Mouse (Mus musculus): Measurements from ENCODE around the gene Dcaf11. TPM values are rescaled to one million over a fixed set of nuclear protein-coding genes. Genes with fewer than 3 reads are reported as not detected.

The Dcaf11 gene
- total and polyA plus RNA-seq, 2 experiments from 2014 or later, result 94.1 to 97.9 TPM

DNA sequence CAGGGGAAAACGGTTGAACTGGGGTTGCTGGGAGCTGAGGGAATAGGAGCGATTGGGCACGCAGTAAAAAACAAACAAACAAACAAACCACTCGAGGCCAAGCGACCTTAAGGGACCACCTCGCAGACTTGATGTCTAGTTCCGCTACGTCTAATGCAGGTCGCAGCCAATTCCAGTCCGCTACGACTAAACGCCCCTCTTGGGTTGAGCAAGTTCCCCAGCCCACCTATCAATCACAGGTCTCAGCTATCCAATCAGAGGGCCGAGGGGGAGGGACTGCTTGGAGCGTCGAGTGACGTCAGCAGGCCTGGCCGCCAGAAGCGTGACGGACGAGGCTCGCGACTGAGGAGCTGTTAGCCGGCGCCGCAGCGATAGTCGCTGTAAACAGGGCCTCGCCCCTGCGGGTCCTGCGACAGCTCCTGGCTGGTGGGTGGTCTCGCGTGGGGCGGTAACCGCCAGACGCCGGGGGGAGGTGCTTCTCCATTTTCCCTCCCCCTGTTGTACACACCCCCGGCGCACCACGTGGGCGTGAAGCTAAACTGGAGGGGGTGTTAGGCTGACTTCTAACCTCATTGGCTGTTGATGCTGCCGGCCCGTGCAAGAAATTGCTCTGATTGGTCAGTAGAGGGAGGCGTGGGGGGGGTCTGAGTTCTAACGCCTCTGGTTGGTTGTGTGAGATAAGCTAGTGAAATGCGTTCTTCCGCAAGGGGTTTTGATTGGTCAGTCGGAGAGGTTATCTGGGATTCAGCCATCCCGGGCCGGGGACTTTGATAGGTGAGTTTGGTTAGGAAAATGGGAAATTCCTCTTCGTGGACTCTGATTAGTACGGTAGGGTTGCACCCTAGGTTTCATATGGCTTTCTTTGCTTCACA lies 632 bp downstream of the Dcaf11 start, which contains the start of gene A730061H03Rik:
Gene A730061H03Rik, minus strand, starts transcription at position 205 of the 872 bp plus-strand sequence.
- H3K27ac ChIP-seq, result peak within 1 kb of the TSS; percentile 99
- H3K9ac ChIP-seq (replicated peaks; ENCODE audit: low read length), result peak within 1 kb of the TSS; percentile 67
- DNase-seq (ENCODE audit: low spot score) (peak; percentile 99), ATAC-seq (peak; percentile 97)
- peak within 1 kb of the TSS; percentile 60 for H3K4me3 ChIP-seq (ENCODE audit: low read length)
- H3K4me1 ChIP-seq (ENCODE audit: insufficient read depth, low read length), result peaks cover 15% of the 10 kb centered on the region
- peak; percentile 36 for TF ChIP-seq CTCF (IDR thresholded peaks at IDR 0.05; ENCODE audit: low read depth)
- peaks cover 17% of the 10 kb centered on the region for H3K36me3 ChIP-seq (ENCODE audit: insufficient read depth, low read length)
- no peaks in the 10 kb centered on the region for H3K27me3 ChIP-seq (ENCODE audit: insufficient read depth, low read length)
- under 1% methylated on average over 51 of the region's 51 CpGs for WGBS
- H3K4me2 ChIP-seq (ENCODE audit: low read depth, low read length), result peak within 1 kb of the TSS; percentile 97
- H3K9me3 ChIP-seq (ENCODE audit: low read length), result no peaks in the 10 kb centered on the region

DNA sequence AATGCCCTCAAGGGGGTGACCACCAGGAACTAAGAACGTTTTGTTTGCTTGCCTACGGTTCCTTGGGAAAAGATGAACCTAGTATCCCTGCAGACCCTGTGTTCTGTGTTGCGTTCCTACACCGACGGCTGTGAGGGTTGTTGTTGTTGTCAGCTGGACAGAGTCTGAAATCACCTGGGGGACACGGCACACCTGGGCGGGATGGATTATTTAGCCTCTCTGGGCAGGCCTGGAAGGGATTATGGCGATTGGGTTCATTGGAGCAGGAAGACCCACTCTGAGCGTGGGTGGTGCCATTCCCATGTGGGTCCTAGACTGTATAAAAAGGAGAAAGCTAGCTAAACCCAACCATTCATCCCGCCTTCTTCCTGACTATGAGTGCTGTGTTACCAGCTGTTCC lies 2.1 kb downstream of the Dcaf11 start:
- no peak for ATAC-seq
- 88% methylated on average over 10 of the region's 10 CpGs for WGBS
- H3K9ac ChIP-seq (replicated peaks; ENCODE audit: low read length), result peak overlapping the region; percentile 64; the same call in 1 of the 2 replicates

DNA sequence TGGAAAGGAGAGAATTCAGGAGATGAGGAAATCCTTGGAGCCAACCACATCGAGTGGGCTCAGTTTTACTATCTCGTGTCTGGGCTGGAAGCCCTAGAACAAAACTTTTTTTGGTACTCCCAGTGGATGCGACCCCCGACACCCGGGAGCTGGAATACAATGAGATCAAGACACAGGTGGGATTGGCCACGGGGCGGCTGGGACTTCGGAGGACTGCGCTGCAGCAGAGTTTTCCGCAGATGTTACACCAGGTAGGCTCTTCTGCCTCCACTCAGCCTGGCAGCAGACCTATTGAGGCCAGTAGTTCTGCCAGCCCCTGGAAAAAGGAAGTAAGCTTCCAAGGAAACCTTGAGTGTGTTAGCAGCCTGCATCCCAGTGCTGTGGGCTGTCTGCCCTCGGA lies 3.4 kb downstream of the Dcaf11 start:
- no peak overlapping the region for H3K9ac ChIP-seq (replicated peaks; ENCODE audit: low read length)
- ATAC-seq (no peak), DNase-seq (ENCODE audit: low spot score) (no peak)
- no peaks in the 10 kb centered on the region for H3K9me3 ChIP-seq (ENCODE audit: low read length)
- no peaks in the 10 kb centered on the region for H3K27me3 ChIP-seq (ENCODE audit: insufficient read depth, low read length)
- peaks cover 15% of the 10 kb centered on the region for H3K4me1 ChIP-seq (ENCODE audit: insufficient read depth, low read length)
- no peak overlapping the region for H3K4me2 ChIP-seq (ENCODE audit: low read depth, low read length)
- no peak overlapping the region for H3K27ac ChIP-seq
- peaks cover 45% of the 10 kb centered on the region for H3K36me3 ChIP-seq (ENCODE audit: insufficient read depth, low read length)
- no peak overlapping the region for H3K4me3 ChIP-seq (ENCODE audit: low read length)
- no peak for TF ChIP-seq CTCF (IDR thresholded peaks at IDR 0.05; ENCODE audit: low read depth)
- WGBS, result 92% methylated on average over 11 of the region's 11 CpGs

More for the DNA sequence above, 2.1 kb downstream of the Dcaf11 start:
- Histone ChIP-seq H3K36me3 (ENCODE audit: insufficient read depth, low read length) (peaks cover 31% of the 10 kb centered on the region), H3K4me1 (ENCODE audit: insufficient read depth, low read length) (peaks cover 15% of the 10 kb centered on the region), H3K4me2 (ENCODE audit: low read depth, low read length) (peak overlapping the region; percentile 97), H3K27ac (no peak overlapping the region), H3K9me3 (ENCODE audit: low read length) (no peaks in the 10 kb centered on the region), H3K4me3 (ENCODE audit: low read length) (no peak overlapping the region), H3K27me3 (ENCODE audit: insufficient read depth, low read length) (no peaks in the 10 kb centered on the region)
- no peak for TF ChIP-seq CTCF (IDR thresholded peaks at IDR 0.05; ENCODE audit: low read depth)
- DNase-seq (ENCODE audit: low spot score), result no peak

DNA sequence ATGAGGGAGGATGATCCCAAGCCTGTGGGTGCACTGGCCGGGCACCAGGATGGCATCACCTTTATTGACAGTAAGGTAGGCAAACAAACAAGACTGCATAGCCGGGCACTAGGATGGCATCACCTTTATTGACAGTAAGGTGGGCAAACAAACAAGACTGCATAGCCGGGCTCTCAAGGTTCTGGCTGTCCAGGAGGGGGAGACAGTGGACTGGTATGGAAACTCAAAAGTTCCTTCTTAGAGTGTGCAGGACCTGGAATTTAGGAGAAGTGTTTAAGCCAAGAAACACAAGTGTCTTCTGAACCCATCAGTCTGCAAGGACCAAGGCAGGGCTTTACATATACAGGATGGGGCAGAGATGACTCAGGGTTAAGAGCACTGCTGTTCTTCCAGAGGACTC lies 5.9 kb downstream of the Dcaf11 start:
- Histone ChIP-seq H3K36me3 (ENCODE audit: insufficient read depth, low read length) (peaks cover 61% of the 10 kb centered on the region), H3K9ac (replicated peaks; ENCODE audit: low read length) (no peak overlapping the region), H3K4me3 (ENCODE audit: low read length) (no peak overlapping the region), H3K27me3 (ENCODE audit: insufficient read depth, low read length) (no peaks in the 10 kb centered on the region), H3K4me2 (ENCODE audit: low read depth, low read length) (no peak overlapping the region), H3K9me3 (ENCODE audit: low read length) (no peaks in the 10 kb centered on the region), H3K27ac (no peak overlapping the region), H3K4me1 (ENCODE audit: insufficient read depth, low read length) (peaks cover 15% of the 10 kb centered on the region)
- TF ChIP-seq CTCF (IDR thresholded peaks at IDR 0.05; ENCODE audit: low read depth), result 0 out of 2 replicates have a peak, but pooled peaks have one; percentile 21
- no peak for DNase-seq (ENCODE audit: low spot score)
- 76% methylated on average over 3 of the region's 3 CpGs for WGBS
- no peak for ATAC-seq

DNA sequence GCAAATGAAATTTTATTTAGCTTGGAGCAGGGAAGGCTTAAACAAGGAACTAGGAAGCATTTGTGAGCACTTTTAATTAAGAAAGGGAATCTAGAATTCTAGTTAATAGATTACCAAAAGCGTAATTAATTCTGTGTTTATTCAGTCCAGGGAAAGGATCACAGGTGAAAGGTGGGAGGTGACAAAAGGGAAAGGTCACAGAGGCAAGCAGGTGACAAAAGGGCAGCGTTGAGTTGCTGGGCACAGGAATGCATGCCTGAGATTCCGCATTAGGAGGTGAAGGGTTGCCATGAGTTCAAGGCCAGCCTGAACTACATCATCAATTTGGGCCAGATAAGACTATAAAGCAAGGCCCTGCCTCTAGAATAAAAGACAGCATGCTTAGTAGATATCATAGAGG lies 7.7 kb downstream of the Dcaf11 start:
- ATAC-seq, result no peak
- no peaks in the 10 kb centered on the region for H3K9me3 ChIP-seq (ENCODE audit: low read length)
- H3K9ac ChIP-seq (replicated peaks; ENCODE audit: low read length), result no peak overlapping the region
- WGBS, result 94% methylated on average over 3 of the region's 3 CpGs
- no peaks in the 10 kb centered on the region for H3K27me3 ChIP-seq (ENCODE audit: insufficient read depth, low read length)
- no peaks in the 10 kb centered on the region for H3K4me1 ChIP-seq (ENCODE audit: insufficient read depth, low read length)
- no peak overlapping the region for H3K27ac ChIP-seq
- no peak overlapping the region for H3K4me3 ChIP-seq (ENCODE audit: low read length)
- peaks cover 61% of the 10 kb centered on the region for H3K36me3 ChIP-seq (ENCODE audit: insufficient read depth, low read length)
- no peak overlapping the region for H3K4me2 ChIP-seq (ENCODE audit: low read depth, low read length)
- DNase-seq (ENCODE audit: low spot score), result no peak
- TF ChIP-seq CTCF (IDR thresholded peaks at IDR 0.05; ENCODE audit: low read depth), result no peak

DNA sequence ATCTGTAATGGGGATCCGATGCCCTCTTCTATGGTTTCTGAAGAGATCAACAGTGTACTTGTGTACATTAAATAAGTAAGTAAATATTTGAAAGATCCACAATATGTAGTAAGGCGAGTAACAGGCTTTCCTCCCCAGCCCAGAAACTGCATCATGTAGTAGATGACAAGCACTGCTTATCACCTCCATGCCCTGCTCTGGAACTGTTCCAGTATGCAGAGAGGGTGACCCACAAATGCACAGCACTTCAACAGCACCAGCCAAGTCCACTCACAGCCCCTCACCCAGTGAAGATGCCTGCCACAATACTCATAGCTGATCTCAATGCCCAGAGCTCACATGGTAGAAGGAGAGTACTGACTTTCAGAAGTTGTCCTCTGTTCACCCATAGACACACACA lies 10.8 kb downstream of the Dcaf11 start:
- no peaks in the 10 kb centered on the region for H3K9me3 ChIP-seq (ENCODE audit: low read length)
- H3K4me1 ChIP-seq (ENCODE audit: insufficient read depth, low read length), result no peaks in the 10 kb centered on the region
- 94% methylated on average over 2 of the region's 2 CpGs for WGBS
- DNase-seq (ENCODE audit: low spot score) (no peak), ATAC-seq (no peak)
- peaks cover 43% of the 10 kb centered on the region for H3K36me3 ChIP-seq (ENCODE audit: insufficient read depth, low read length)
- no peak overlapping the region for H3K4me3 ChIP-seq (ENCODE audit: low read length)
- no peaks in the 10 kb centered on the region for H3K27me3 ChIP-seq (ENCODE audit: insufficient read depth, low read length)
- H3K9ac ChIP-seq (replicated peaks; ENCODE audit: low read length), result no peak overlapping the region
- no peak overlapping the region for H3K4me2 ChIP-seq (ENCODE audit: low read depth, low read length)
- TF ChIP-seq CTCF (IDR thresholded peaks at IDR 0.05; ENCODE audit: low read depth), result no peak
- H3K27ac ChIP-seq, result no peak overlapping the region

DNA sequence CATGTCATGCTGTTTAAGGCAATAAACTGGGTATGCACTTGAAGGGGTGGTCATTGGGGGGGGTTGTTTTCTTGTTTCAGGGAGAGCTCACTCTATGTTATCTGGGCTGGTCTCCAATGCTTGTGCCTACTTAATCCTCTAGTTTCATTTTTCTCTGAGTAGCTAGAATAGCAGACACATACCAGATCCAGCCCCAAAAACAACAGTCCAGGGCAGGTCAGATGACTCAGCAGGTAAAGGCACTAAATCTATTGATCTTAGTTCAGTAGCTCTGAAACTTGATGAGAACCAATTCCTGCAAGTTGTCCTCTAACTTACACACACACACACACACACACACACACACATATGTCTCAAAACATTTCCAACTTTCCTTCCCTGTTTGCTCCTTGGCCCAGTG lies 12.0 kb downstream of the Dcaf11 start:
- no peak for DNase-seq (ENCODE audit: low spot score)
- H3K4me1 ChIP-seq (ENCODE audit: insufficient read depth, low read length), result no peaks in the 10 kb centered on the region
- no peaks in the 10 kb centered on the region for H3K27me3 ChIP-seq (ENCODE audit: insufficient read depth, low read length)
- TF ChIP-seq CTCF (IDR thresholded peaks at IDR 0.05; ENCODE audit: low read depth), result no peak
- no peak overlapping the region for H3K27ac ChIP-seq
- H3K9me3 ChIP-seq (ENCODE audit: low read length), result no peaks in the 10 kb centered on the region
- no peak for ATAC-seq
- no peak overlapping the region for H3K9ac ChIP-seq (replicated peaks; ENCODE audit: low read length)
- H3K4me3 ChIP-seq (ENCODE audit: low read length), result no peak overlapping the region
- no peak overlapping the region for H3K4me2 ChIP-seq (ENCODE audit: low read depth, low read length)
- peaks cover 31% of the 10 kb centered on the region for H3K36me3 ChIP-seq (ENCODE audit: insufficient read depth, low read length)

Data from hindbrain, postnatal 0 days (tissue).